Mouse (Mus musculus) layer of hippocampus, adult 9-10 months (tissue): ENCODE measurements around the gene Gjb4.

ENCODE experiments used
- DNase-seq: peaks from one replicate; pipeline ENCODE4 v3.0.0; 2022; ENCODE audit warnings: low spot score

The Gjb4 gene

GRCm38 (mm10) chr4:127349560-127350300, 4.2 kb downstream of the Gjb4 start:
- DNase-seq: no peak

GRCm38 (mm10) chr4:127345000-127345399, 8.9 kb downstream of the Gjb4 start:
- DNase-seq: no peak

- DNase-seq: no peak
Measured at GRCm38 (mm10) chr4:127341372-127341771, 12.5 kb downstream of the Gjb4 start.

GRCm38 (mm10) chr4:127337668-127338067, 16.2 kb downstream of the Gjb4 start:
- no peak for DNase-seq

GRCm38 (mm10) chr4:127334870-127335504, 18.9 kb downstream of the Gjb4 start:
- no peak for DNase-seq

- DNase-seq: no peak
Measured at GRCm38 (mm10) chr4:127331171-127331570, 22.7 kb downstream of the Gjb4 start.

GRCm38 (mm10) chr4:127330181-127331100, 23.4 kb downstream of the Gjb4 start, which contains the start of gene Gjb3:
Gene Gjb3, minus strand, starts transcription at chr4:127330844.
- no peak for DNase-seq

- DNase-seq: no peak
Measured at GRCm38 (mm10) chr4:127329751-127330150, 24.1 kb downstream of the Gjb4 start.

GRCm38 (mm10) chr4:127329046-127329445, 24.8 kb downstream of the Gjb4 start:
- no peak for DNase-seq

- DNase-seq: no peak
Measured at GRCm38 (mm10) chr4:127328378-127328777, 25.5 kb downstream of the Gjb4 start.

GRCm38 (mm10) chr4:127327749-127328148, 26.1 kb downstream of the Gjb4 start:
- no peak for DNase-seq

- no peak for DNase-seq
Measured at GRCm38 (mm10) chr4:127327258-127327657, 26.6 kb downstream of the Gjb4 start.

- no peak for DNase-seq
Measured at GRCm38 (mm10) chr4:127325276-127325675, 28.6 kb downstream of the Gjb4 start.

GRCm38 (mm10) chr4:127324759-127325158, 29.1 kb downstream of the Gjb4 start:
- peak; percentile 33 for DNase-seq

- no peak for DNase-seq
Measured at GRCm38 (mm10) chr4:127324296-127324695, 29.6 kb downstream of the Gjb4 start.

GRCm38 (mm10) chr4:127323651-127324050, 30.2 kb downstream of the Gjb4 start:
- no peak for DNase-seq

GRCm38 (mm10) chr4:127319613-127320012, 34.3 kb downstream of the Gjb4 start:
- peak; percentile 71 for DNase-seq

- DNase-seq: no peak
Measured at GRCm38 (mm10) chr4:127317143-127317542, 36.7 kb downstream of the Gjb4 start.

GRCm38 (mm10) chr4:127315753-127316152, 38.1 kb downstream of the Gjb4 start:
- no peak for DNase-seq

GRCm38 (mm10) chr4:127314585-127314984, 39.3 kb downstream of the Gjb4 start:
- DNase-seq: no peak

GRCm38 (mm10) chr4:127313861-127314260, 40.0 kb downstream of the Gjb4 start, which contains the start of gene Gja4:
Gene Gja4, minus strand, starts transcription at chr4:127314039.
- no peak for DNase-seq

GRCm38 (mm10) chr4:127312349-127312748, 41.5 kb downstream of the Gjb4 start:
- DNase-seq: no peak
